Mouse (Mus musculus) urinary bladder, postnatal 10 days (tissue): ENCODE data around the gene Cdk14.

Experiments used
- DNase-seq: peaks from one replicate; pipeline ENCODE4 v3.0.0; 2022; ENCODE audit warnings: low spot score

Cdk14 gene

DNA sequence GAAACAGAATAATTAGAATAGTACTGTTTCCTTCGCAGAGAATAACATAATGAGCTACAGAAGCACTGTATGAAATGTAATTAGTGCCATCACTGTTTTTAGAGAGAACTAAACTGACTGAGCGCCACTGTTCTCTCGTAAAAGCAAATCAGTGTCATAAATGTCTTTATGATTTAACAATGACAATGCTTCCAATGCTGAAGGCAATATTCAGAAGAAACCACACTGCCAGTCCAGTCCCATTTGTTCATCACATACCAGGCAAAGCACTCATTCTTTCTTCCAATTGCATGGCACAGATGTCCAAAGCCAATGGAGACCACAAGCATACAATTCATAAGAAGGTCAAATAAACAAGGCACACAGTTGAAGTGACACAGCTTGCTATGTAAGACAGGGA lies 355.4 kb downstream of the Cdk14 start:
- no peak for DNase-seq

DNA sequence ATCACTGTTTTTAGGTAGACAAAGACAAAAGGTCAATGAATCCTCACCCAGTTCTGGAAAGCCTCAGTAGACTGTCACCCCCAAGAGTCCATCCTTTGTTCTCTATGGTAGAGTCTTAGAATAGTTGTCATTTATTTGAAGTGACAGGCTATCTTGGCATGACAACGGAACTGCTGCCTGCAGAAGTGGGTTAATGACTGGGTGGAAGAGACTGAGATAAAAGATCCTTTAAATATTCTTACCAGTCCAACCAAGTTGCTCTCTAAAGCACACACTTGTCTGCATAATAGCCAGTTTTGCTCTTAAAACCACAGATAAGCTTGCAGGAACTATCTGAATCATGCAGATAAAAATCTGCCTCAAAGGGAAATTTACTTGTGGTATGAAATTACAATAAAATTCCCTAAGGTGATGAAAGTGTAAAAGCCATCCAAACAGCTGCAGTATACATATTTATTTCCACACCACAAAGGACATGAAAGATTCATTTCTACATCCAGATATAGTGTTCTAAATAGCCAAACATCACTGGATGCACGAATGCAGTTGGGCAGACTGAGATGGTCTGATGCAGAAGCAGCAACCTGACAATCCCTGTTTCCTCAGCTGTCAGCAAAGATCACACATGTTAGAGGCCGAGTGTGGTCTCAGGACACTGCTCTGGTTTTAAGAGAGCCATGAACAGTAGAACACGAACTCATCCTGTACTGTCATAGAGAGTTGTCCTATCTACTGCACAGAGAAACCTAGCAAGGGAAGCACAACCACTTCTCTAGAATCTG lies 363.8 kb downstream of the Cdk14 start:
- no peak for DNase-seq

DNA sequence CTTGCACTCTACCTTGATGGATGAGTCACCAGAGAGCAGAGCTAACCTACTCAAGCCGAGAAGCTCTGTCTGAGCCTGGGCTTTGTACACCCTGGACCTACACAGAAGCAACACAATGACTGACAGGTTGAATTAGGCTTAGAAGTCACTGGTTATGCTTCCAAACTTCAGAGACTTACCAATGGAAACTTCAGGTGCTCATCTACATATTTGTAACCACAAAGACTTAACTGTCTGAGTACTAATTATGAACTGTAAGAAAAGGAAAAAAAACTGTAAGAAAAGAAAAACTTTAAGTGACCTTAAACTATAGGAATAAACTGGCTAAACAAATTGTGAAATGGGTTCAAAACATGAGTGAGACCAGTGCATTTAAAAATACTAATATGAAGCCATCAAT lies 364.6 kb downstream of the Cdk14 start:
- DNase-seq: no peak

DNA sequence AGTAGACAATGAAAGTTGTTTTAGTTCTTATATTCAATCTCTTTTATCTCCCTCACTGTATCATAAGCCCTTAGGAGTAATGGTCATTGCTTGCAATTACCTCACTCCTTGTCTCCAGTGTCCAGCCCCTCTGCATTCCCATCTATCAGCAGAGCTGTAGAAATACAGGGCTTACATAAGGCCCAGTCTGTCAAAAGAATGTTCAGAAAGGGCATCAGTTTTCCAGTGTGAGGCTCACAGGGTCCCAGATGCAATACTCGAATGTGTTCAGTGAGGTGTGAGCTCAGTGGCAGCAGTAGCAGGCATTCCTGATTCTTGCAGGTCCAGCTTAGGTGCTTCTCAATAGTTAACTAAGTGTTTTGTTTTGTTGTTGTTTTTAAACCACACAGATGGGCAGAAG lies 365.8 kb downstream of the Cdk14 start:
- DNase-seq: no peak

DNA sequence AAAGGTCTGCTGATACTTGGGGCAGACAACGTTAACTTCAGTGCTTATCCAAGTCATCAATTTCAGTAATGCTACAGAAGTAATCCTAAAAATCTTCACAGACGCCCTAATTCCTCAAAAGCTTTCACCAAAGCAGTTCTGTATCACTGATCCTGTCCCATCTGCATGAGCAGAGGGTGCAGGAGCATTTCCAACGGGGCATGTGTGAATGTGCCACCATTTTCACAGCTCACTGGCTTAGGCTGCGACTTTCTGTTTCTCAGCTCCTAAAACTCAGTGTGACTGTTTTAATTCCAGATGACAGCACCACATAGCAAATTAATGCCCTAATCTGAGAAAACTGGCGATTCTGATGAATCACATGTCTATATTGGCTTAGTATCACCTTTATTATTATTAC lies 375.8 kb downstream of the Cdk14 start:
- DNase-seq: no peak

DNA sequence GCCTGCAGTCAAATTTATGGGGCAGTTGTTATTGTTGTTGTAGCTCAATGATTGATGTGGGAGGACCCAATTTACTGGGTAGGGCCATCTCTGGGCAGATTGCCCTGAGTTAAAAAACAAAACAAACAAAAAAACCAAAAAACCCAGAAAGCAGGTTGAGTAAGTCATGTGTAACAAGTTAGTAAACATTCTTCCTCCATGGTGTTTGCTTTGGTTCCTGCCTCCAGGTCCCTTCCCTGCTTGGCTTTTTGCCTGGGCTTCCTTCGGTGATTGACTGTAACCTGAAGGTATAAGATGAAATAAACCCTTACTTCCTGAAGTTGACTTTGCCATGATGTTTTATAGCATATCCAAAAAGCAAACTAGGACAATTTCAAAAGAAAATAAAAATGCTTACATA lies 377.4 kb downstream of the Cdk14 start:
- no peak for DNase-seq

DNA sequence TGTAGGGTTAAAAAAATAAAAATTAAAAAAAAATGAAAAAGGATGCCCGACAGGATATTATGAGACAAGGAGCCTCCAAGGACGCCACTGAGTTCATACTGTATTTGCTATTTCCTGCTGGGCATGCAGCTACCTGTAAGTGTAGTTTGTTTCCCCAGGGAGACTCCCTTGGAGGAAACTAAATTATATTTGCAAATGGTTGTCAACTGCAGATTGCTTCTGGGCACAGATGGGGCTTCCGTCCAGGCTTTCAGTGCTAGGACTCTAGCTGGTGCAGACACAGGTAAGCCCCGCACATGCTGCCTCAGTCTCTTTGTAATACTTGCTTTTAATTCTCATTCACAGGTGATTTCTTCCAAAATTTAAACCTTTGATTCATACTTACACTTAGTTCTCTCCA lies 378.6 kb downstream of the Cdk14 start:
- no peak for DNase-seq

DNA sequence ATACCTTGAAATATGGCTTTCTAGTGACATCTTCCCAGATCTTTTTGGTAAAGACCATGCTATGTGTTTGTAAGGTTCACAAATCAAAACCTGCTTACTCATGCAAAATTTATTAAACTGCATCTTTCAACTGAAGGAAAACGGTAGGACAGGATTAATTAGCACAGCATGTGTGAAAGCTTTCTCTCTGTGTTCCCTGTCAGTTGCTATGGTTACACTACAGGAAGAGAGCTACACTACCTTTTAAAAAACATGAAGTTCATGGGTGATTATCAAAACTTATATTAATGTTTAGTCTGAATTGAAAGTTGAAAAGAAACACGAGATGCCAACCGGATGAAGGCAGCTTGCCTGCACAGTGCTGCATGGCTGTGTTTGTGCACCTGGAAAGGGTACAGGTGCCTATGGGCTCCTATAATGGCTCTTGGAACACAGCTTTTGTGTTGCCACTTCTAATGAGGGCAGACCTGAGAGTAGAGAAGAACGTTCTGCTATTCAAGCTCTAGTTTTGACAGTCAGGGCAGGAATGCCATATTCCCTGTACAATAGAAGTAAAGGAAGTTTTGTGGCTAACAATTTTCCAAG lies 380.3 kb downstream of the Cdk14 start:
- no peak for DNase-seq

DNA sequence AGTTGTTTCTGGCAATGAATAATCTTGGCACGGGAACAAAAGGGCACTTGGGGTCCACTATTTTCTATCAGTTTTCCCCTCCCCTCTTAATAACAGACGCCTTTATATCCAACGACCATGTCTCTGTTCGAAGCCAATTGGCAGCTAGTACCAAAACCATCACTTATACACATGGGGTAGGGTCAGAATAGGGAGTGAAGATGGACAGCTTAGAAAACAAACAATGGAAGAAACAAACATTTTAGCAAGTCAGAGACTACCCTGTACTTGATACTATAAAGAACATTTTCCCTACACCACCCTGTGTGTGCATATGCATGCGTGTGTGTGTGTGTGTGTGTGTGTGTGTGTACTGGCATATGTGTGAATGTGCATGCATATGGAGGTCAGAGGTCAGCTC lies 386.7 kb downstream of the Cdk14 start:
- no peak for DNase-seq

DNA sequence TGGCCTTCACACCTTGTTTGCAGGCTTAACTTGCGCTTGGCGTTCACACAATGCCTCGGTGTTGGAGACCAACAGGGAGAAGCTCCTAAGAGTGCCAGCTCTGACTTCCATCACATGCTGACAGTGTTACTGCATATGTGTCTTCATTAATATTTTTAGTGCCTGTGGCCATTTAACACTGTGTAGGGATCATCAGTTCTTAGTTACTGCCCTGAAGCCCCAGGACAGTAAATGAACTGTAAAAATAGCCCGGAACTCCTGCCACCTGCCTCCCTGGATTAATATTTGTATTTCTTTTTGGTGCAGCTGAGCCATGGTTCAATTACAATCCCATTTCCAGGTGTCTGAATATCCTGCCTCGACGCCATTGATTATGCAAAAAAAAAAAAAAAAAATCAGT lies 387.3 kb downstream of the Cdk14 start:
- DNase-seq: no peak

DNA sequence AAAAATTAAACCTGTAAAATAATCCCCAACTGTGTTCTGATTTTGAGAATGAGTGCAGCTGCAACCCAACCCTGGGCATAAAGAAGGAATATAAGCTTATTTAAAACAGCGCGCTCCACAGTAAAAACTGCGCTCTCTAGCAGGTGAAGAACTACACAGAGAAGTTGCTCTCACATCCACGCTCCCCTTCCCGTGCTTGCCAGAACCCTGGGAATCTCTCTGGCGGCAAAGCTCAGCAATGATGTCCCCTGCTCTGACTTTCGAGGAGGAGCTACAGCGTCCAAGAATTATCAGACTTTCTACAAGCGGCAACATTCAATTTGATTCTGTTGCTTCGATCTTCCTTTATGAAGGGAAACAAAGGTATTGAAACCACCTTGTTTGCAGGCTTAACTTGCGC lies 387.7 kb downstream of the Cdk14 start:
- no peak for DNase-seq

DNA sequence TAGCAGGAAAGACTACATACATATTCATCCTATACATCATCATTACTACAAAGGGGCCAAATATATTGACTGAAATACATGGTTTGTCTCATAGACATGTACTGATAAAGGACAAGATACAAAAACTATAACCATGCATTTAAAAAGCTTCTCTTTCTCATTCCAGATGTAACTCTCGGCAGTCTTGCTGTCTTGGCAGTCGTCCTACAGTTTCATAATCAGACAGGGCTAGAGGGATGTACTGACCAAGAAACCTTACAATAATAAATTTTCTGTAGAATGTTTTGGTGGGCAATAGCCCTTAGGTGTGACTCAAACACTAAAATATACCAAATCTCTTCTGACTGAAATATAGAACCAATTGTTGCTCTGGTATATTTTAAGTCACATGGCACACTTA lies 389.7 kb downstream of the Cdk14 start:
- no peak for DNase-seq

DNA sequence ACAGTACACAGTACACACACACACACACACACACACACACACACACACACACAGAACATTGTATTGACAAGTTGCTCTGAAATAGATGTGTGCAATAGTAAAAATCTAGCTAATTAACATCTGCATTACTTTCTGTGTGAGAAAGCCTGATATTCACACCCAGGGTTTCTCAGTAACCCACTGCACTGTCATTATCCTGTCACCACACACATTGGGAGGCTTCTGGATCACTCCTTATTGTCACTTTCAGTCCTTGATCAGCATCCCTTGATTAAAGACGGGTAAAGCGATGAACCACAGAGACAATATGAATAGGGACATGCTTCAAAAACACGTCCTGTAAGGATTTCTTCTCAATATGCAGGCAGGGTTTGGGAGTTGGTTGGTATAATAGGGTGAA lies 401.2 kb downstream of the Cdk14 start:
- no peak for DNase-seq

DNA sequence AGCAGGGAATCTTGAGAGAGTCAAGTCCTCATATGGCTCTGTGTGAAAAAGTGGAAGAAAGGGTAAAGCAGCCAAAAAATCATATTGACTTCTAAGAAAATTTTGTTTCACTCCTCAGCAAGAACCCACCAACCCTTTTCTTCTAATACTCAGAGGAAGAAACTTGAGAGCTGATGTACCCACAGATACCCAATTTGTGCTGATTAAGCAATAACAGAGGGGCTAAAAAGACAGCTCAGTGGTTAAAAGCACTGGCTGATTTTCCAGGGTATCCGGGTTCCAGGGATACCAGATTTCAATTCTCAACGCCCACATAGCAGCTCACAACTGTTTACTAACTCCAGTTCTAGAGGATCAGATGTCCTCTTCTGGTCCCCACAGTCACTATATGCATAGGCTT lies 401.9 kb downstream of the Cdk14 start:
- no peak for DNase-seq

DNA sequence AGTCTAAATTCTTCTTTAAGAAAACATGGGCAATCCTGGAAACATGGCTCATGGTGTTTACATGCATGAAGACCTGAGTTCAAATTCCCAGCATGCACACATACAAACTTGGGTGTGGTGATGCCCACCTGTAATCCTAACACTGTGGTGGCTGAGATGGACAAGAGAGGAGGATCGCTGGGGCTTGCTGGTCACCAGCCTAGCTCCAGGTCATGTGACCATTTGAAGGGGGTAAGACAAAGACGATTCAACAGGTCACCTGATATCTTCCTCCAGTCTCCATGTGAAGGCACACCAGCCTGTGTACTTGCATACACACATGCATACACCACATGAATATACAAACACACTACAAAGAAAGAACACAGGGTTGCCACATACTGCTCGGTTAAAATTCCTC lies 406.3 kb downstream of the Cdk14 start:
- no peak for DNase-seq

DNA sequence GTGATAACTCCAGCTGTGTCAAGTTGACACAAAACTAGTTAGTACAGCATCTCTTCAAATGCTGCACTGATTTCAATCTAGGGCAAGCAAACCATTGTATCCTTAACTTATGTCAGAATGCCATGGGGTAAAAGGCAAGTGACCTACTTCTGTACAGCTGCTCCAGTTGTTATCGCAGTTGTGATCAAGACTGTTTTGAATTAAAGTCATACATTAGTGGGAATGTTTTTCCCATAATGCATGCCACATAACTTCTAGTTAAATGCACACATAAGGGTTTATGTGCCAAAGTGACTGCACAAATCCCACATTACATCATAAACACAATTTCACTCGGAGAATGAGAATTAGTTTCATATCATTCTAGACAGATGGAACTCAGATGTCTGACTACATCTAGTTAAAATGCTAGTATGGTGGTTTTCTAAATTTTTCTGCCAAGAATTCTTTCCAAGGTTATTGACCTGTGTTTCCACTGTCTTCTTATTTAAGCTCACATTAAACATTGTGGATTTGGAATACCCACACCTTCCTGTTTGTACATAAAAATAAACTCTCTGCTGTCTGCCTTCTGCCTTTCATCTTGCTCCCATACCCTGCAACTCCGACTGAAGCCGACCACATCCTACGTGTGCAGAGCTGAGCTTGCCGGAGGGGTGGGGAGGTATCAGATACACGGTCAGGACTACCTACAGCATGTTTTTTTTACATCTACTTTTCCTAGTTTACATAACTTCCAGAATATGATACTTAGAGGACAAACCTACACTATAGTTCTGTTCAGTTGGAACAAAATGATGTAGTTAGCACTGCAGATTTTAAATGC lies 407.4 kb downstream of the Cdk14 start:
- no peak for DNase-seq

DNA sequence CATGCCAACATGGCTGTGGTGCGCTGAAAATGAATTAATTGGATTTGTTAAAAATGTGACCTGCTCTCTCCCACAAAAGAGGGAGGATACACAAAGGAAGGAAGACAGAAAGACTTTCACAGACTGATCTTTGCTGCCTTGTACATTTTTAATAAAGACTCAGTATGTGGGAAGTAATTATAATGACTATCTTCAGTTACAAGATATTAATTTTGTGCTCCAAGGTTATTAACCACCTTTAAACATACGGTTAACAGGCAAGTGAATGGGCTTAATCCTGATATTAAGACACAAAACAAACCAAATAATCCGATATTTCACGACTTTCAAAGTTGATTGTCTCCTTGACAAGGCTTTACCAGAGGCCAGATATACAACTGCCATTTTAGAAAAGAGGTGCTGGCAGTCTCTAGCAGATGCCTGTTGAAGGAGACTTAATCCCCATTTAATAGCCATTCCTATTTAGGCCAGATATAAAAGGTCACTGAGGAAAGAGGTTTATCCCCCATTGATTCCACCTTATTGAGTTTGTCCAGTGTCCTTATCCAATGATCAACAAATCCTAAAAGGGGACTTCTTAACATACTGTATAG lies 411.9 kb downstream of the Cdk14 start:
- DNase-seq: no peak

DNA sequence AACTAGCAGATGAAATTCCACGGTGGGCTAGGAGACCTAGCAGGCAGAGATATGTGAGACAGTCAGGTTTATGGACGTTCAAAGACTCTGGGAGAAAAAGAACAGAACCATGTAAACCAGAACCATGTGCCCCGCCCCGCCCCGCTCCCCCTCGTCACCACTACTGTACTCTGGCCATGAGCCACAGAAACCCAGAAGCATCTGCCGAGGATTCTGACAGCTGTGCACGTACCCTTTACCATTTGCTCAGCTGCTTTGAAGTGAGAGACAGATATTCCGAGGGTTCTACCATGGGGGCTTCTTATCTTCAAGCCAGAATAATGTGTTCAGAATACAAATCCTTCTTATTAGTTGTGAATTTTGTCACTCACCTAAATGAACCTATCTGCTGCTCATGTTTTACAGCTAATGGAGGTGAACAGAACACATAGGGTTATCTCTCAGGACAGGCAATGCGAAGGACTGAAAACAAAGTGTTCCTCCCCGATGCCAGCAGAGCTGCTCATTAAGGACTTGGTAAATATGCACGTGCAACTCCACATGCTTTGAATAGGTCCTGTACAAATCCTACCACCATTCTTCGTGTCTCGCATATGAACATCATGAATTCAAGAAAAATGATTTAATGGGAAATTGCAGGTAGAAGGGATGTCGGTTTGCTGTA lies 412.5 kb downstream of the Cdk14 start:
- DNase-seq: no peak

DNA sequence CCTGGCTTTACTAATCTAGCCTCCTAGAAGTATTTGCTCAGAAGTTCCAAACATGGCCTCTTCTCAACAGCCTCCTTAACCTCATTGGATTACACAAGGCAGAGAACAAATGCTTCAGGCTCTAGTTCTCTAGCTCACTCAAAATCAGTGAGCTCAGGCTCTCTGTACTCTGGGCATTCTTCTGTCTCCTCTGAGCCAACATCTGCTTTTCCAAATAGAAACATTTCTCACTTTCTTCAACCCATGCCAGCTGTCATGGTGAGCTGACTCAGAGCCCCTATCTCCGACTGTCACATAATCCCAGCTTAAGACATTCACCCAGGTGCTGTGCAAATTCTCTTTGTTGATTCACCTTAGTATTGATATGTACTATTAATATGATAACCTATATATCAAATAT lies 414.5 kb downstream of the Cdk14 start:
- no peak for DNase-seq

DNA sequence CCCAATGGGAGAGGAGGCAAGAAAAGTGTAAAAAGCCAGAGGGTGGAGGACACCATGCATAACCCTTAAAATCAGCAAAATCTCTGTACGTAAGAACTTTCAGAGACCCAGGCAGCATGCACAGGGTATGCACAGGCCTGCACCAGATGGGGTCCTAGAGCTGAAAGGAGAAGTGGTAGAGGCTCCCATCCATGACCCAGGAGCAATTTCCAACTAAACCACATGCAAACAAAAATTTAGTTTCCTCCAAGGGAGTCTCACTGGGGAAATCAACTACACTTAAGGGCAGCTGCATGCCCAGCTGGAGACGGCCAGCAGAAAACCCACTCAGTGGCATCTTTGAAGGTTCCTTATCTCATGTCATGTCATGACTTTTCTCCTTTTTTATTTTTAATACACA lies 415.4 kb downstream of the Cdk14 start:
- DNase-seq: no peak

DNA sequence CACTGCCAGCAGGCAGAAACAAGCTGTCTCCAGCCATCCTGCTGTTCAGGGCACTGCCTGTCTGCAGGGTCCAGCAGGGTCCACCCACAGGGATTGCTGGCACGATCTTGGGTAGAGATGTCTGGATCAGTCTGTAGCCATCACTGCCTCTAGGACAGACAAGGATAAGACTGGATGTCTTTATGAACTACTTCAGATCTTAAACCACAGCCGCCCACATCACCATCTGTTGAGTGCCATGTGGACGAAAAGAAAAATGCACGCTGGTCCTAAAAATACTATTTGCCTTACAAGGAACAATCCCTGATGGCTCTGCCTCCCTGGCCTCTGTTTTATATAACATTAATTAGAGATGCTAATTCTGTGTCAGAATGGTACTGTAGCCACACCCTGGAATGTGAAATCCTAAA lies 426.9 kb downstream of the Cdk14 start:
- no peak for DNase-seq

DNA sequence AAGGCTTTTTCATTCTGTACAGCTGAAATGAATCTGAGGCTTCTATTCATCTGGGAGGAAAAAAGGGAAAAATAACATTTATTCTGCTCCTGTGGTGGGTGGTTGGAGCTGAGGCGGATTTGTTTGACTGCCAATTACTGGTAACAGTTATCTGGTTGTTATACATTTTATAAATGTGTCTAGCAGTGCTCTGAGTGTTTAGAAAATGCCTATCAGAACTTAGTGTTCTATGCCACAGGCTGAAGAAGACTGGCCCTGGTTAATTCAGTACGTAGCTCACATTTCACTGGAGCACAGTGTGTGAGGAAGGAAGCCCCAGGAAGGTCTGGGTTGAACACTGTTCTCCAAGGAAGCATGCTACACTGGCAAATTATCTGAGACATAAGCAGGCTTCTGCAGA lies 429.1 kb downstream of the Cdk14 start:
- DNase-seq: no peak
